Mouse (Mus musculus) bone marrow, adult 2 months (tissue): ENCODE data around the gene Smim4.

Source experiments
- CTCF ChIP-seq: fragments of 200-500 bp; IDR thresholded peaks from 2 replicates; pipeline ENCODE4 v1.5.1; 2011; ENCODE audit warnings: low read length, control low read depth; ENCODE audit not compliant: control insufficient read depth, insufficient read depth
- POLR2A ChIP-seq: fragments of 200-500 bp; IDR thresholded peaks from 2 replicates; pipeline ENCODE4 v1.6.1; 2011; ENCODE audit warnings: low read depth, mild to moderate bottlenecking, control low read depth, low read length, borderline replicate concordance; ENCODE audit not compliant: control insufficient read depth

DNA sequence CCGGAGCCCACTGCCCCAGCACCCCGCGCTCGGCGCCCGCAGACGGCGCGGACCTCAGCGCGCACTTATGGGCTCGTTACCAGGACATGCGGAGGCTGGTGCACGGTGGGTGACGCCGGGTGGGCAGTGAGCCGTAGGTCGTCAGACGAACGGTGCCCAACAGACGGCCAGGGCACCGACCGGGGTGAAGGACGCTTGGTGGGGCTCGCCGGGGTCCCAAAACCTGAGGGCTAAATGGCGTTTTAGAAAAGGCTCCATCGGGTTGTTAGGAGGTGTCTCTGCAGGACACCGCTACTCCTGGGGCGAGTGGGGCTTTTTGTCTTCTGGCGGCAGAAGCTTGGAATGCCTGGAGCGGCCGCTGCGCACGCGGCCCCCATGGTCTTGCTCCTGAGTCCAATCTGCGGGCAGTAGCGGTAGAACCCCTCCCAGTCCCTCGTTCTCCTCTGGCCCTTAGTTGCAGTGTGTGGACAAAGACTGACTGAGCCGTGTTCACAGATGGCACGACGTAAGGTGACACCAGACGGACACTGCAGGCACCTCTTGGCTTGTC, 2.6 kb upstream of the Smim4 start:
- TF ChIP-seq POLR2A, result no peak
- TF ChIP-seq CTCF, result no peak
